Mouse (Mus musculus) thymus, adult 2 months (tissue): Measurements from ENCODE around the gene Creb5. TPM values are rescaled to one million over a fixed set of nuclear protein-coding genes. Genes with fewer than 3 reads are reported as not detected.

Experiments
- DNase-seq: peaks from one replicate; pipeline ENCODE4 v3.0.0; 2021
- H3K27ac ChIP-seq: fragments of 200-500 bp; 2 replicates; pipeline ENCODE4 v1.5.1; 2012; ENCODE audit warnings: low read length, control low read depth; ENCODE audit not compliant: control insufficient read depth, insufficient read depth
- H3K27me3 ChIP-seq: fragments of 200-500 bp; 2 replicates; pipeline ENCODE4 v1.6.1; 2012; ENCODE audit warnings: mild to moderate bottlenecking, low read length, moderate library complexity, mixed read lengths; ENCODE audit not compliant: control insufficient read depth, insufficient read depth
- H3K36me3 ChIP-seq: fragments of 200-500 bp; 2 replicates; pipeline ENCODE4 v1.6.1; 2012; ENCODE audit warnings: mild to moderate bottlenecking, low read length, moderate library complexity; ENCODE audit not compliant: control insufficient read depth, insufficient read depth
- H3K4me1 ChIP-seq: fragments of 200-500 bp; replicated peaks from 2 replicates; pipeline ENCODE4 v1.6.1; 2012; ENCODE audit warnings: low read length; ENCODE audit not compliant: control insufficient read depth, insufficient read depth
- H3K4me3 ChIP-seq: fragments of 200-500 bp; 2 replicates; pipeline ENCODE4 v1.5.1; 2012; ENCODE audit warnings: mild to moderate bottlenecking, low read length, control low read depth, moderate library complexity; ENCODE audit not compliant: control insufficient read depth, insufficient read depth
- CTCF ChIP-seq: fragments of 200-500 bp; IDR thresholded peaks from 2 replicates; pipeline ENCODE4 v1.5.1; 2012; ENCODE audit warnings: mild to moderate bottlenecking, control low read depth, low read length, moderate library complexity, borderline replicate concordance; ENCODE audit not compliant: control insufficient read depth, poor library complexity, insufficient read depth; ENCODE audit errors: extremely low read depth
- POLR2A ChIP-seq: fragments of 200-500 bp; IDR thresholded peaks from 2 replicates; pipeline ENCODE4 v1.6.1; 2012; ENCODE audit warnings: mild to moderate bottlenecking, low read length, control low read depth, moderate library complexity; ENCODE audit not compliant: control insufficient read depth, poor library complexity, insufficient read depth; ENCODE audit errors: extremely low read depth
- WGBS: fragments of 180-500 bp; shearing (Covaris S2); methylation state at CpG from one replicate; pipeline ENCODE4 v1.1.7; 2018; 5-methylcytosine and 5-hydroxymethylcytosine counted together
- polyA plus RNA-seq: library from polyadenylated mRNA; depleted of rRNA; stranded (reverse); fragments of >200 nt; gene quantifications from 2 replicates; pipeline ENCODE4 v1.2.3, GENCODE M21; 2012

Gene Creb5
- polyA plus RNA-seq, 1 experiment, result 0.96 TPM

- Histone ChIP-seq H3K27me3 (no peaks in the 10 kb centered on the region), H3K36me3 (no peaks in the 10 kb centered on the region), H3K4me3 (no peak overlapping the region), H3K4me1 (no peaks in the 10 kb centered on the region), H3K27ac (no peak overlapping the region)
- TF ChIP-seq CTCF, result no peak
- no peak for TF ChIP-seq POLR2A
- DNase-seq, result no peak
- 94% methylated on average over 12 of the region's 12 CpGs for WGBS
Measured at GRCm38 (mm10) chr6:53461775-53462770, 175.0 kb downstream of the Creb5 start.

DNA sequence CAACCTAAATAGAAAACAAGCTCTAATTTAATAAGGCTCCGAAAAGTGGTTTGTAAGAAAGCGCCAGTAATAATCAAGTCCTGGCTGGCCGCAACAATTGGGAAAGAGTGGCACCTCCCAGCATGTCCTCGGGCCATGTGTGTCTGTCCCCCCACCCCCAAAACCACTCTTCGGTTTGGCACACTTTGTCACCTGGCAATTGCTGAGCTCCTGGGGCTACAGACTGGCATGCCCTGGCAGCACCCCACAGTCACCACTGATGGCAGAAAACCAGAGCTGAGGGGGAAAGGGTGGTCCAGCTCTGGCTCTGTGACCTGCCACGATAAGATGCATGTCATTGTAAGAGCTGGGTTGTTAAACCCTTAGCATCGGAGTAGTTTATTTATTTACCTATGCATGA lies 175.7 kb downstream of the Creb5 start:
- Histone ChIP-seq H3K4me3 (no peak overlapping the region), H3K27me3 (no peaks in the 10 kb centered on the region), H3K36me3 (no peaks in the 10 kb centered on the region), H3K4me1 (no peaks in the 10 kb centered on the region), H3K27ac (no peak overlapping the region)
- TF ChIP-seq CTCF, result no peak
- TF ChIP-seq POLR2A, result no peak
- WGBS, result 90% methylated on average over 7 of the region's 7 CpGs
- DNase-seq, result no peak

DNA sequence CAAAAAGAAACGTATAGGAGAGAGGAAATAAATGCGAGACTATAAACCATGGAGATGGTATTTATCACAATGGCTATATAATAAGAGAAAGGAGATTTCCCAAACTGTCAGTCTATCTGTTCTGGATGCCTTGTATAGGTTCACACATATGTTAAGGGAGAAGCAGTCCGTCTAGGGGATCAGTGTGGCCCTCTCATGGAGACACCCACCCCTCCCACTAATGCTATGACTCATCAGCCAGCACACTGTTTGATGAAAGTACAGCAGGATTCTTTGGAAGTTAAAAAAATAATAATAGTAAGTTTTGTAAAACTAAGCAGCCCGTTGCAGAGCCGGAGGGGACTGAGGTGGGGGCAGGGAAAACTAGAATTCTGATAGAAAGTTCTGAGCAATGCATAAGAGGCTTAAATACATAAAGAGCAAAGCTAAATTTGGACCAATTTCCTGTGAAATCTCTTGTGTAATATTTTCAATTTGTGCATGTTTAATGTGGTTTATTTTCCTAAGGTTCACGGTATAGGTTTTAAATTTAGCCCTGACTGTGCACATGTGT lies 176.3 kb downstream of the Creb5 start:
- no peak overlapping the region for H3K4me3 ChIP-seq
- 78% methylated on average over 6 of the region's 6 CpGs for WGBS
- TF ChIP-seq POLR2A, result no peak
- no peak for TF ChIP-seq CTCF
- no peaks in the 10 kb centered on the region for H3K27me3 ChIP-seq
- H3K4me1 ChIP-seq, result no peaks in the 10 kb centered on the region
- H3K36me3 ChIP-seq, result no peaks in the 10 kb centered on the region
- no peak overlapping the region for H3K27ac ChIP-seq
- DNase-seq, result no peak

GRCm38 (mm10) chr6:53469204-53469603 lies 182.1 kb downstream of the Creb5 start:
- no peak for DNase-seq
- Histone ChIP-seq H3K27ac (no peak overlapping the region), H3K27me3 (no peaks in the 10 kb centered on the region), H3K36me3 (no peaks in the 10 kb centered on the region), H3K4me1 (no peaks in the 10 kb centered on the region), H3K4me3 (no peak overlapping the region)
- TF ChIP-seq POLR2A (no peak), CTCF (no peak)
- 76% methylated on average over 4 of the region's 4 CpGs for WGBS

- TF ChIP-seq POLR2A, result no peak
- no peak for TF ChIP-seq CTCF
- H3K4me1 ChIP-seq, result no peaks in the 10 kb centered on the region
- H3K4me3 ChIP-seq, result no peak overlapping the region
- no peaks in the 10 kb centered on the region for H3K27me3 ChIP-seq
- WGBS, result 94% methylated on average over 2 of the region's 2 CpGs
- no peaks in the 10 kb centered on the region for H3K36me3 ChIP-seq
- DNase-seq, result no peak
- no peak overlapping the region for H3K27ac ChIP-seq
Measured at GRCm38 (mm10) chr6:53469703-53470102, 182.6 kb downstream of the Creb5 start.

GRCm38 (mm10) chr6:53470559-53470958 lies 183.5 kb downstream of the Creb5 start:
- Histone ChIP-seq H3K27me3 (no peaks in the 10 kb centered on the region), H3K27ac (no peak overlapping the region), H3K36me3 (no peaks in the 10 kb centered on the region), H3K4me1 (no peaks in the 10 kb centered on the region), H3K4me3 (no peak overlapping the region)
- WGBS, result 85% methylated on average over 8 of the region's 8 CpGs
- TF ChIP-seq CTCF (no peak), POLR2A (no peak)
- DNase-seq, result no peak
